Mouse (Mus musculus) cerebellum, postnatal 25 days (tissue): Measurements from ENCODE around the gene C2cd5.
"Not testable (repeated sequence)": the region's sequence is repeated elsewhere in the genome, so short reads cannot be mapped to it uniquely, and the experiment has no call there.

ENCODE experiments used
- DNase-seq, 2 experiments: peaks; one replicate each; pipeline ENCODE4 v3.0.0; 2021; ENCODE audit warnings: mixed read lengths in 2 of 2

The C2cd5 gene

DNA sequence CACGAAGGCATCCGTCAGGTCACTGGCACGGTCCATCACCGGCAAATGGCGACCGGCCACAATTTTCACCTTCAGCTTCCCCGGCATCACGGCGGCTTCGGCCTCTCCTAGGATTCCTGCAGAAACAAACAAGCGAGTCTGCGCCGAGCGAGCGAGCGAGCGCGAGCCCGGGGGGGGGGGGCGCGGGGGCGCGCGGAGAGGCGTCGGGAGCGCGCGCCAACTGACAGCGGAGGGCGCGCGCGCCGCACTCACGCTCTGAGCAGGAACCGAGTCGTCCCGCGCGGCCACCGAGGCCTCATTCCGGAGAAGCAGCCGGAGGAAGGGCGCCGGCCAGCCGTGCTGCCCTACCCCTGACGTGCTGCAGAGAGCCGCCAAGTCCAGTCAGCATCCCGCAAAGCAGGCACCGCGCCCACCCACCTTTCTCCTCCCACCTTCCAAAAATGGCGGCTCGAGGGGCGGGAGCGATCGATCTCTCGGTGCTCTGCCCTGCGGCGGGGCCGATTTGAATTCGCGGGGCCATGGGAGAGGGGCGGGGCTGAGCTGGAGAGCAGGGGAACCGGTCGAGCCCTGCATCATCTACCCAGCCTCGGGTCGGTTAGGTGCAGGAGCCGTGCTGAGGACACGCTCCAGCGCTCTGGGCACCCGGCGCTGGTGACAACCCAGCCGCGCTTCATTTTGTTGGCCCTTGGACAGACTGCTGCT lies at the start of gene C2cd5:
Gene C2cd5 (minus strand): TSS at position 461 of the 702 bp plus-strand sequence.
- peak; percentile 99 for DNase-seq

DNA sequence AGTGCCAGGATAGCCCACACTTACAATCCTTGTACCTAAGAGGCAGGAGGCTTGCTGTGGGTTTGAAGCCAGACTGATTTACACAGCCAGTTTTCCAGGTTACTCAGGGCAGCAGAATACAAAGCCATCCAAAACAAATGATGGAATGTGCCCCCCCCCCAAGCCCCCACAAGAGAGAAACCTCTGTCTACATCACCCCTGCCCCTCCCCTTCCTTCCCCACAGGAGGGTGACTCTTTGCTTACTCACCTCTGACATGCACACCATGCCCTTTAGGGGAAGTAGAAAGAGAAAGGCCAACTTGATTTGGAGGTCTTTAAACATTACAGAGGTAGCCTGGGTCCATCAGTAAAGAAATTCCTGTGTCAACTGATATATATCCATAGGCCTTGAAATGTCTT lies 48.9 kb upstream of the C2cd5 start:
- no peak for DNase-seq

DNA sequence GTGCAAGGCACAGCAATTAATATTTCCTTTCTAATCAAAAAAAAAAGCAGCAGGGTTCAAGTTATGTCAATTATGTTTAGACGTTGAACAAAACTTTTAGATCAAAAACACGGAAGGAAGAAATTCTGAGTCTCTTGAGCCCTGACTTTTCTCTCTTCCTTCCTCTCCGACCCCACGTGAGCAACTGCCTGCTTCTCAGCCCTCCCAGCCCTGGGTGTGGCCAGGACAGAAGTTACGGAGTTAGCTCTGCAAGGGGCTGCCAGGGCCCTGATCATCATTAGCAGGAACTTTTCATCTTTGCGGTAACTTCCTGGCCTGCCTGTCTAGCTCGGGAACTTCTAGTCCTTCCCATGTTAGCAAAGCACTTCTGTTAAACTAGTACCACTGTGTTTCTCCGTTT lies 46.8 kb upstream of the C2cd5 start:
- no peak for DNase-seq

DNA sequence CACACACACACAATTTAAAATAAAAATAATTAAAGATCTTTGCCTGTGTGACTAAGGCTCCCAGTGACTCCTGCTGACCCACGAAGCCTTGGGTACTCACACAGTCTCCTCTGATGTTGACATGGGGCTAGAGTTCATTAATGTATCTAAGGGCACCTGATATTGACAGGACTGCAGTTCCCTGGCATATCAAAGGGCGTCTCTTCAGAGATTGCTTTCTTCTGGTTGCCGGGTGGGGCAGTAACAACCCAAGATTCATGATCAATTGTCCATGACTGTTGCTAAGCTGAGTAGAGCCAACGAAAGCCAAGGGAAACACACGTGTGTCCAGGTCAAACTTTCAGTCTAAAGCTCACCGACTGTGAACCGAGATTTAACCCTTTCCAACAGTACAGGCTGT lies 45.1 kb upstream of the C2cd5 start:
- no peak for DNase-seq

DNA sequence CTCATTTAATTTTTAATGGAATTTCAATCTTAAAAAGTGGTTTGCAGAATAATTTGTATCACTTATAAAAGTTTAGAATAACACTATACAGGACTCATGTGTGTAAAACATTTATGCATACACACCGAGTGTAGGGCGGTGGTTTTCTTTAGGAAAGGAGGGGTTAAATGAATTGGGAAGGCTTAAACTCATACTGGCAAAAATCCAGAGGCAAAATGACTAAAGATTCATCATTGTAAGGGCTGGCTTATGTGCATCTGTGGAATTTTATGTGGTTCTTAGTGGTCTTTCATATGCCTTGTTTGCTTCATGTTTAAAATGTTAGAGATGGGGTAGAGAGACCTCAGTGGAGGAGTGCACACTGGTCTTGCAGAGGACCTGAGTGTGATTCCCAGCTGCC lies 44.6 kb upstream of the C2cd5 start:
- no peak for DNase-seq

DNA sequence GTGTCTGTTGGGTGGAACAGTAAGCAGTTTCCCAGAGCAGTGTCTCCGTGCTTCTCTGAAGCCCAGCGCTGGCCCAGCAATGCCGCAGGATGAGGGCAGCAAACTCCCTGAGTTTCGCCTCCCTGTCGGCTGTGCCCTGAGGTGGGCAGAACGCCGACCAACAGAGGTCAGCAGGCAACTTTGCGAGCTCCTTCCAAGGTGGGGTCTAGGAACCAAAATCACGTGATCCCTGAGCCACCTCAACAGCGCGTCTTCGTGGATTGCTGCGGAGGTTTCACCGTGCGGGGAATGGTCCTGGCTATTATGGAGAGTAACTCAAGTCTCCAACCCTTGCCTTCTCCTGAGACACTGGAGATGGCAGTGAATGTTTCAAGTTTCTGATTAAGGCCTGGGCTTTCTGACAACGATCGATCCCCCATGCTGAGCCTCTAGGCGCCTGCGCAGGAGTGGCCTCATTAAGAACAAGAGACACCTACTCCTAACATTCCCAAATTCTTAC lies 43.9 kb upstream of the C2cd5 start:
- peak; percentile 52 to 56 for DNase-seq

DNA sequence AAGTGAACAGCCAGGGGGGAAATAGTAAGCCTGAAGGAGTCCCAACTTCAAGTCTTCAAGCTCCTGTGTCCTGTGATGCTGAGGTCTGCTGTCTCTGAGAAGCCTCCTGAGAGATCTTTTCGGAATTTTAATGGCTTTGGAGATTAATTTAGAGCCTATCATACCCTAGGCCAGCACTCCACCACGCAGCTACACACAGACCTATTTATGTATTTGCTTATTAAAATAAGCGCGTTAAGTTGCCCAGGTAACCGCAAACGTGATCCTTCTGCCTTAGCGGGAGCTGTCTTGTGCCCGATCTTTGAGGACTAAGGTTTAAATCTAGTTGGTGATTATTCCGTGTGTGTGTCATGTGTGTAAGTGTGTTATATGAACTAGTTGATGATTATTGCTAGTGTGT lies 43.4 kb upstream of the C2cd5 start:
- DNase-seq, result no peak

DNA sequence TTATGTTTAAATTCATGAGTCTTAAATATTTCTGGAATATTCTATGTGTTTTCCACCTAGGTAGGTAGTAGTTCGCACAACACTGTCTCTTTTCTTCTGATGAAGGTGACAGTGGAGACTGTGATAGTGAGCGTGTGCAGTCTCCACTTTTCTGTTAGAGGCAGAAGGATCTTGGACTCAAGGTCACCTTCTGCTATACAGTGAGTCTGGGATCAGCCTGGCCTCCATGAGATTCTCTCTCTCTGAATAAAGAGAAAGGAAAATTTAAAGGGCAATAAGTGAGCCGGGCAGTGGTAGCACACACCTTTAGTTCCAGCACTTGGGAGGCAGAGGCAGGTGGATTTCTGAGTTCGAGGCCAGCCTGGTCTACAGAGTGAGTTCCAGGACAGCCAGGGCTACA lies 42.9 kb upstream of the C2cd5 start:
- DNase-seq, result no peak

DNA sequence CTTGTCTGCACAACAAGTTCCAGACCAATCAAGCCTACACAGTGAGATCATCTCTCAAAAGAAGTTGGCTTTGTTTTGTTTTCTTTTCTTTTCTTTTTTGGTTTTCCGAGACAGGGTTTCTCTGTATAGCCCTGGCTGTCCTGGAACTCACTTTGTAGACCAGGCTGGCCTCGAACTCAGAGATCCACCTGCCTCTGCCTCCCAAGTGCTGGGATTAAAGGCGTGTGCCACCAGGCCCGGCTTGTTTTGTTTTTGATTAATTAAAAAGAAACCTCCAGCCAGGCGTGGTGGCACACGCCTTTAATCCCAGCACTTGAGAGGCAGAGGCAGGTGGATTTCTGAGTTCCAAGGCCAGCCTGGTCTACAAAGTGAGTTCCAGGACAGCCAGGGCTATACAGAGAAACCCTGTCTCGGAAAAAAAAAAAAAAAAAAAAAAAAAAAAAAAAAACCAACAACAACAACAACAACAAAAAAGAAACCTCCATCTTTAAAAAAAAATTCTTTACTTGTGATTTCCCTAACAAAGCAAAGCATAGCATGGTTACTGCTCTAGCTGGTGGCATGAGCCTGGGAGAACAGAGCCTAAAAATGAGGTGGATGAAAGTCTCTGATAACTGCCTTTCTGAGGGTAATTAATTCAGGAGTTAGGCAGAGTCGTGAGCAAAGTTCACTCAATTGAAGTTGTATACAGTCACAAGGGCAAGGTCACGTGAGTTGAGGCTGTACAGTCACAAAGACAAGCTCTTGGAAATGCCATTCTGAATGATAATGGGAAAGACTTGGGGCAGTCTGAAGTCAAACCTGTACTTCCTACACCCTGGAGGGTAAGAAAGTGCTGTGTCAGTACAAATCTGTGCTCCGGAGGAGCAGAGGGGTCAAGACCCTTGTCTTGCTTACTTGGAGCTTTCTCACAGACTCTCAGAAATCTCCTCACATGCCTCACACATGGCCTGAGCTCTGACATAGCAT lies 42.0 kb upstream of the C2cd5 start:
- DNase-seq, result not testable (repeated sequence)

DNA sequence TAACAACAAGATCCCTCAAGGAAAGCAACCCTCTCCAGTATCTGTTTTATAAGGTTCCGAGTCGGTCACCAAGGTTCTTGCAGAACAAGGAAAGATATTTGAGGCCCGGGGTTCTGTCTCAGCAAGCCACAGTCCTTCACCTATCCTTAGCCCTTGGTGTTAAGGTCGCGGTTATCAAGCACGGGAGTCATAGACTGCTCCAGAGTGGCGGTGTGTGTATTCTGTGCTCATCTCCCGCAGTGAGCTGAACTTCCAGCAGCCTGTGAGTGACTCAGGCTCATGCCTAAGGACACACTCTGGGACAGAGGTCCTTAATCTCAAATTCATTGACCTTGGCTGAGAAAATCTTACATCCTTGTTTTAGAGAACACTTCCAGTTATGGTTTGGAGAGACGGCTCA lies 40.9 kb upstream of the C2cd5 start:
- DNase-seq, result no peak

DNA sequence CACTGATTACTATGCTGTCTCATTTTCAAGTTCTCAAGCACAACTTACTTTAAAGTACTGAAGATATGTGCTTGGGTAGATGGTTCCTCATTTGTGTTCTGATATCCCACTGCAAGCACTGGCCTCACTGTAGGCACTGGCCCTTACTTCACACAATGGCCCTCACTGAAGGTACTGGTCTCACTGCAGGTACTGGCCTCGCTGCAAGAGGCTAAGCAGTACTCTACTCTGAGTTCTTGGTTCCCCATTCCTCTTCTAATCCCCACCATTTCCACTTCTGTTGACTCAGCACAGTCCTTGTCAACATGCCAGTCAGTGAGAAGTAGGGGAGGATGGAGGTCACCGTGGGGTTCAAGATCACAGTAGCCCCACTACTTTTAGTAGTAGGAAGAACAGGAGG lies 39.5 kb upstream of the C2cd5 start:
- no peak for DNase-seq

DNA sequence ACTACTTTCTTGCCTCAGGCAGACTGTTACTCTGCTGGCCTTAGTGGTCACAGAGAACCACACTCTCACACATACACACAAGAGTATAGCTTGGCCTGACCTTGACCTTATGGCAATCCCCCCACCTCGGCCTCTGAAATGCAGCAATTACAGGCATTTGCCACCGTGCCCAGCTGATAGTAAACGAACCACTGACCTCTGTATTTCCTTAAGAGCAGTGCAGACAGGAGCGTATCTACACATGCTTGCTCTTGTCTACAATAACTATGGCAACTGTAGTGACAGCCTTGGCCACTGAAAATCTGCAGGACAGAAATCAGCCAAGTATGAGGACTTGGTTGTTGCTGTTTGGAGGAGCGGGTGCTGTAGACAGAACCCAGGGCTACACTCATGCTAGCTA lies 37.4 kb upstream of the C2cd5 start:
- DNase-seq, result no peak

DNA sequence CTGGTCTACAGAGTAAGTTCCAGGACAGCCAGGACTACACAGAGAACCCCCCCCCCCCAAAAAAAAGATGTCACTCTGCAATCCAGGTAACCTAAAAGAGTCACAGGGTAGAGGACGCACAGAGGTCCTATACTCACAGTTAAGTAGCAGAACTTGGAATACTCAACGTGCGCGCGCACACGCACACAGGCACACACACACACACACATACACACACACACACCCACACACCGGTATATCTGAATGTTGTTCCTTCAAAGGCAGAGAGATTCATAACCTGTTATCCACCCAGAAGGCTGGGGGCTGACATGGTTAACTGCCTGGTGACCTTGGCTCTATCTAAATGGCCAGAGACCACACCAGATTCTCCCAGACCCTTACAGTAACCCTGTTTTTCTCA lies 36.7 kb upstream of the C2cd5 start:
- no peak for DNase-seq

DNA sequence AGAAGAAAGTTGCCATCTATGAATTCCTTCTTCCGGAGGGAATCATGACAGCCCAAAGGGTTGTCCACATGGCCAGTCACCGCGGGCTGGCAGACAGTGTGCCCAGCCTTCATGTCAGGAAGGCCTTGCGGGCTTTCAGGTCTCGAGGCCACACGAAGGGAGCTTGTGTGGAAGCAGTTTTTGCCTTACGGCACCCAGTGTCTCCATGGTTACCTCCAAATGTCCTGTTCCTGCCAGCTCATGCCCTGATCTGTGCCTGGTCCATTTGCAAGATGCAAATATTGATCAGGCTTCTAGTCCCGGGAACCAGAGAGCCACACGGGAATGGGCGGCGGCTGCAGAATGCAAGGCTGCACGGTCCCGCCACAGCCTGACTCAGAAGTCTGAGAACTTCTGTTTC lies 35.2 kb upstream of the C2cd5 start:
- no peak for DNase-seq

DNA sequence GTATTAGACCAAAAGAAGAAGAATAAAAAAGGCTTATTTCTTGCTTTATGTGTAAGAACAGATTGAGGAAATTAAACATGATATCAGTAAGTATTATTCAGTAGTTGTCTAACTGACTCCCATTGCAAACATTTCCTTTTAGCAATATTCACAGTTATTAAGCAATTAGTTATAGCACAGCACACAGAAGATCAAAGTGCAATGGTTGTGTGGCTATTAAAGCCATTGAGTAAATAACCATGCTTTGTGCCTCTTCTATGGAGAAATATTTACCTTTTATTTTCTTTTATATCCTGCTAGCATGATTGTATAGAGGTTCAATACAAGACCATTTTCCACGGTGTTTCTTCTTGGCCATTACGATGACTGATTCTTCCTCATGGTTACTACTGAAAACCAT lies 33.2 kb upstream of the C2cd5 start:
- no peak for DNase-seq

DNA sequence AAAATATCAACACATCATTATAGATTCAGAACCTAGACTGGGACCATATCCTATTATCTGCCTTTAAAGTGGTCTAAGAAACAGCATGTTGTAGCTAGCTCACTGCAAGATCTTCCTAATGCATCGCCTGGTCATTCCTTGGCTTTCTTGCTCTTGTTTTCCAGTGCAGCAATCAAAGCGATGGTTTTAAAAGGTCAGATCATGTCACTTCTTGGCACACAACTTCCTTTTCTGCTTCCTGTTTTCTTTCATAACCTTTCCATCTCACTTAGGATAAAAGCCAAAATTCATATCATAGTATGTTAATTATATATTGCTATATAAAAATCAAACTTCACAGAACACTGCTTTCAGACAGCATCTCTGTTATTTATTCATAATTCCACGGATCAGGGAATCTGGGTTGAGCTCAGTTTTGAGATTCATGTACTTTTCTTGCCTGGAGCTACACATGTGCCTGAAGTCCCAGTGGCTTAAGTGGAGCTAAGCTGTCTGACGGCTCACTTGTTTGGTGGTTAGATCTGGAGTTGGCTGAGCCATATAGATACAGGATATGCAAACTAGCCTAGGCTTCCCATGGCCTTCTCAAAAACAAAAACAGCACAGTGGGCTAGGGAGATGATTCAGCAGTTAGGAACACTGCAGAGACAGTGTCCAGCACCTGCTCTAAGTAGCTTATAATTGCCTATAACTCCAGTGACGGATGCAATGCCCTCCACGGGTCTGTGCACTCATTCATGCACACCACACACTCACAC lies 32.1 kb upstream of the C2cd5 start:
- no peak for DNase-seq

DNA sequence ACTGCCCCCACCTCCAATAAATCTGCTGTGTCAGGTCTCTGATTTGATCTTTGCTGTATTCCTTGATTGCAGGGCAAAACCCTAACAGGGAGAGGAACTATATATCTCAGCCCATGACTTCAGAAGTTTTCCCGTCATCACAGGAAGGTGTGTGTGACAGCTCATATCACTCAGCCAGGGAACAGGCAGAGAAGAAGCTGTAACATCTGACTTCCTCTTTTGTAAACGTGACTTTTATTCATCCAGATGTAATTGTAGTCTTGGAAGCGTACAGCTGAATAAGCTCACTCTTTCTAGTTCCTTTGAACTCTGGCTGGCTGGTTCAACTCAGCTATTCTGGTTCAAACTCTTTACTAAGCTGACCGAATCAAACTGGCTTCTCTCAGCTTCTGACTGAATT lies 30.5 kb upstream of the C2cd5 start:
- no peak for DNase-seq

DNA sequence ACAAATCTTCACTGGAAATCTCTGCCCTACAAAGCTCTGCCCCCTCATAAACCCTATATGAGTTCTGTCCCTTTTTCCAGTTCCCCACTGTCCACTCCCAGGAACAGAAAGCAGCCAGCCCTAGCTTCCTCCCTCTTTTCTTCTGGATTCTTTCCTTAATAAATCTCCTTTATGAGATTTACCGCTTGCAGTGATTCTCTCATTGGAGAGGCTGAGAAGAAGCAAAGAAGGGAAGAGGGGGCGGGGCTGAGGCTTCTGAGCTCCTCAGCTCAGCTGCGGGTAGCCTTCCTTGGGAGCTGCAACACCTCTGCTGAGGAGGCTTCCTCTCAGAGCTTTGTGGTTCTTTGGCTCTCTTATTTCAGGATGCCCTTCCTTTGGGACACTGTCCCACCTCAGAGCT lies 30.0 kb upstream of the C2cd5 start:
- DNase-seq, result no peak

DNA sequence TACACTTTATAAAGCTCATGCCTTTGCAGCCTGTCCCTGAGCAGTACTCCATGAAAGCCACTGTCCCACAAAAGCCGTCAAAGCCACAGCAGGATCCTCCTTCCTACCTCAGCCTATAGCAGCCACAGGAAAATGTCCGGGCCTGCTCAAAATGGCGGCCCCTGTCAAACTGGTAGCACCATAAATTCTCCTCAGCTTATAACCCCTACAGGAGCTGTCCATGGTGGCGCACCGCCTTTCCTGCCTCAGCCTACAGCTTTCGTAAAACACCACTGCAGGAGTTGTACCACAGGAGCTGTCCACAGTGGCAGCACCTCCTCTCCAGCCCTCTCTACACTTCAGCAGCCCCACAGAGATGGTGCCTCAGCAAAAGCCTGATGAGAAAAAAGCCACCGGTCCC lies 29.5 kb upstream of the C2cd5 start:
- no peak for DNase-seq

DNA sequence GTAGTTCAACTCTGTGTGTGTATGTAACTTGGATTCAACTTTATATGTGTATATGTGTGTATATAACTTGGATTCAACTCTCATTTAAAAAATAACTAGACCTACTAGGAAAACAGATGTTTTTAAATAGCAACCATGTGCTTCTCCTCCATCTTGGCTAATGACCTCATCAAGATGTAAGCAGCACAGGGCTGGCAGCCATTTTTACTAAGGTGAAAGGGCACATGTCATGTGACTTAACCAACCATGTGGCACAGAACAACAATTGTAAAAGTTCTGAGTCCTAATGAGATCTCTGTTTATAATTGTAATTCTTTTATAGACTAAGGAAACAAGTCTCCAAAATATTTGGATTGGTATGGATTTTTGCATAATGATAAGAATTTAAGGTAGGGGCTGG lies 25.8 kb upstream of the C2cd5 start:
- DNase-seq, result no peak

DNA sequence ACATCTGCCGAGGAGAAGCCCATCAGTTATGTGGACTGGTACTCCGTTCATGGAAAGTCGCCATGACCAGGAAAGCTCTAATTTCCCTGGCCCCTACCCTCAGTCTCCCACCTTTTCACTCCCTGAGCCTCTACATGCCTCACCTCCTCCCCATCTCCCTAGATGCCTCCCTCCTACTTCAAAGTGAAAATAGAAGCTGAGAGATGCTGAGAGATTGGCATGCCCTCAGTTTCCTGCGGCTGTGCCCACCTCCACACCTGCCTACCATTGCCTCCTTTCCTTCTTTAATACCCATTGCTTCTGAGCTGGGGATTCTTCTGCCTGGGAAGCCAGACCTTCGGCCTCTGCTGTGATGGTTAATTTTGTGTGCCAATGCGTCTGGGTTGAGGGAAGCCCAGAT lies 19.4 kb upstream of the C2cd5 start:
- no peak for DNase-seq

DNA sequence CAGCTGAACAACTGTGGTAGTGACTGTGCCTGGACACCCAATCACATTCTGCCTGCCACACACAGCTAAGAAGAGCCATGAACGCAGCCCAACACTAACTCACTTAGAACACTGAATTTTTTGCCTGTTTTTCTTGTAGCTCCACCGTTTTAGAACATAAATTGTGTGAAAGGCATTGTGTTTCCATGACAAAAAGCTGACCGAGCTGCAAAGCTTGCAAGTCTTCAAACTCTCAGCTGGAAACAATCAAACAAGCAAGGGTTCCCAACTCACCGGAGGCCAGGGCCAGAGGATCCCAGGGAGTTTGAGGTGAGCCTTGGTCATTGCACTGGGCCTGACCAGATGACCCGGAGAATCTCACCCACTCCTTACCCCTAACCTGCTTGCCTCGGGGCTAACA lies 16.8 kb upstream of the C2cd5 start:
- no peak for DNase-seq

DNA sequence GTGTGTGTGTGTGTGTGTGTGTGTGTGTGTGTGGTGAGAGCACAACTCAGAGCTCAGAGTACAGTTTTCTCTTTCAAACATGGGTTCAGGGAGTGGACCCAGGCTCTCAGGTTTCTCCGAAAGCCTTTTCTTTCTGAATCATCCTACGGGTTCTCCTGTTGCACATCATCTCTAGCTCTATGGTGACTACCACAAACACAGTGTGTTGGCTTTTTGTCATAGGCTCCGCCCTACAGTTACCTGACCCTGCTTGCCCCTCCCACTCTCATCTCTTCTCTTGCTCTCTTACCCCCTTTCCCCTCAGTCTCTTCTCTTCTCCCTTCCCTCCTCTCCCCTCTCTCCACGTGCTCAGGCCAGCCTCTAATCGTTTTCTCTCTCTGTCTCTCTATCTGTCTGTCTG lies 15.6 kb upstream of the C2cd5 start:
- DNase-seq, result no peak
